Mouse (Mus musculus) left cerebral cortex, adult 6 months (tissue): ENCODE data around the gene Tsc22d3. TPM values are rescaled to one million over a fixed set of nuclear protein-coding genes. Genes with fewer than 3 reads are reported as not detected.

Source experiments
- long read RNA-seq, 2 experiments: library from polyadenylated mRNA; unstranded; transcript quantifications; one replicate each; pipeline ENCODE4 v2.0.0; 2019 to 2020
- polyA plus RNA-seq: library from polyadenylated mRNA; unstranded; fragments of <200 nt; fragmentation: Nextera tagmentation; gene quantifications from 2 replicates; pipeline ENCODE4 v1.2.3, GENCODE M21; 2021

Gene Tsc22d3
- polyA plus RNA-seq, result 77.1 and 106 TPM in 2 replicates
- long read RNA-seq, experiment 1, transcript Tsc22d3-201 (3 exons, 1,974 nt), result major isoform, 485 of 778 reads
- long read RNA-seq, experiment 1, transcript Tsc22d3-202 (3 exons, 1,790 nt), result minor isoform, 244 of 778 reads
- long read RNA-seq, experiment 1, transcript Tsc22d3-204 (3 exons, 952 nt), result minor isoform, 6 of 778 reads
- long read RNA-seq, experiment 1, partial matches to known transcripts, result 0 of 778 reads
- long read RNA-seq, experiment 1, other reads (novel, unspliced or antisense), result 43 of 778 reads
- long read RNA-seq, experiment 2, transcript Tsc22d3-201 (3 exons, 1,974 nt), result major isoform, 54 of 115 reads
- long read RNA-seq, experiment 2, transcript Tsc22d3-202 (3 exons, 1,790 nt), result minor isoform, 43 of 115 reads
- long read RNA-seq, experiment 2, partial matches to known transcripts, result 2 of 115 reads
- long read RNA-seq, experiment 2, other reads (novel, unspliced or antisense), result 13 of 115 reads

GRCm38 (mm10) chrX:140600410-140601109 is at the start of gene Tsc22d3:
Gene Tsc22d3 (minus strand): TSS chrX:140600659.

Other genes with a start within 250 kb of the Tsc22d3 start
- gene Prps1, start 144.0 kb downstream of the Tsc22d3 start, polyA plus RNA-seq, result 41.4 and 48.2 TPM in 2 replicates
- gene Mid2, start 63.9 kb upstream of the Tsc22d3 start, polyA plus RNA-seq, result 3.9 and 10.6 TPM in 2 replicates
- gene Tex13b, start 212.8 kb upstream of the Tsc22d3 start, polyA plus RNA-seq, result not detected in 2 replicates